Mouse (Mus musculus) hematopoietic stem cell, adult 5-6 weeks (primary cell): ENCODE measurements around the gene Lrp5. TPM values are rescaled to one million over a fixed set of nuclear protein-coding genes. Genes with fewer than 3 reads are reported as not detected.

Experiments used
- ATAC-seq, 2 experiments: fragments of 125-278 bp in 1 of 2; replicated peaks in 1 of 2; 2 replicates each; pipeline ENCODE4 v1.8.0; 2016 to 2017; ENCODE audit warnings: inconsistent platforms in 2 of 2, mild to moderate bottlenecking in 2 of 2, moderate number of reproducible peaks in 2 of 2, low read depth in 1 of 2, moderate TSS enrichment in 1 of 2; ENCODE audit not compliant: low FRiP score in 2 of 2, poor library complexity in 2 of 2, severe bottlenecking in 2 of 2, insufficient read depth in 1 of 2, low TSS enrichment in 1 of 2
- total RNA-seq: library from RNA; stranded (forward); fragments of 172-1452, 232-1000 nt; gene quantifications from 2 replicates; pipeline ENCODE4 v1.2.3, GENCODE M21; 2017

Gene Lrp5
- total RNA-seq, 1 experiment from 2014 or later, result 22.0 TPM

DNA sequence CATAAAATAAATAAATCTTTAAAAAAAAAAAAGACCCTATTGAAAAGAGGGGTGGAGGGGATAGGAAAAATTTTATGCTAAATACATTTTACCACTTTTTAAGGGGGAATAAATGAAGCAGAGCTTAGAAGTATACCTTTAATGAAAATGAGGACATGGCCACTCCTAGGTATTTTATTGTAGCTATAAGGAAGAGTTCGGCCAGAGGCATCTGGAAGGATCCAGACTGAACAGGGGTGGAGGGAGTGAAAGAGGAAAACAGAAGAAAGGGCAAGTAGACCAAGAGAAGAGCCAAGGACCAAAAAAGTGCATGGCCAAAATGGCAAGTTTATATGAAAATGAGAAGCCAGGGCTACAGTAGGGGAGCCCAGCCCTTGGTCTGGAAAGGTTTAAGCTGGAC lies 136.3 kb downstream of the Lrp5 start:
- ATAC-seq, result no peak

DNA sequence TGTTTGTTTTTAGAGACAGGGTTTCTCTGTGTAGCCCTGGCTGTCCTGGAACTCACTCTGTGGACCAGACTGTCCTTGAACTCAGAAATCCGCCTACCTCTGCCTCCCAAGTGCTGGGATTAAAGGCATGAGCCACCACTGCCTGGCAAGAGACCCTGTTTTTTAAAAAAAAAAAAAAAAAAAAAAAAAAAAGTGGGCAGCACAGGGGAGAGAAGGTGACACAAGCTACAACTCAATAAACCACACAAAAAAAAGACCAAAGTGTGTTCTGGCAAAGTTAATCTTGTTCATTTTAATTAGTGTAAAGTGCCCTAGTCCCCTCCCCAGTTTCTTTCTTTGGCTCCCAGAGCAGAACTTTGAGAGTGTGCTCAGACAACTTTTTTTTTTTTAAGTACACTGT lies 137.1 kb downstream of the Lrp5 start:
- no peak for ATAC-seq

- no peak for ATAC-seq
These were observed 138.1 kb downstream of the Lrp5 start for GRCm38 (mm10) chr19:3548311-3548710.

DNA sequence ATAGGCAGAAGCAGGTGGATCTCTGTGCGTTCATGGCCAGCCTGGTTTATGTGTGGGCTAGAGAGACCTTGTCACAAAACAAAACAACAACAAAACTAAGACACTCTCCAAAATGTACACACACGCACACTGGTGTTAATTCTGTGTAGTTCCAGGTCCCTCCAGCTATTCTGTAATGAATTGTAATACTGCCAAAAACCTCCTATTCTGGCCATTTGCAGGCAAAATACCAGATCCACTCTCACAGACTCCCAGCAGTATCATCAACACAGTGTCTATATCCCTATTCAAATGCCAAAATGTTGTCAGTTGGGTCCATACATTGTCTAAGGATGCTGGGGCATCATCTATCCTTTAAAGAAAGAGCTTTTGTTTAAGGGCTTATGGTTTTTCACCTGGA lies 141.4 kb downstream of the Lrp5 start:
- no peak for ATAC-seq

GRCm38 (mm10) chr19:3542591-3542990 lies 143.8 kb downstream of the Lrp5 start:
- no peak for ATAC-seq

GRCm38 (mm10) chr19:3540997-3541396 lies 145.4 kb downstream of the Lrp5 start:
- no peak for ATAC-seq

DNA sequence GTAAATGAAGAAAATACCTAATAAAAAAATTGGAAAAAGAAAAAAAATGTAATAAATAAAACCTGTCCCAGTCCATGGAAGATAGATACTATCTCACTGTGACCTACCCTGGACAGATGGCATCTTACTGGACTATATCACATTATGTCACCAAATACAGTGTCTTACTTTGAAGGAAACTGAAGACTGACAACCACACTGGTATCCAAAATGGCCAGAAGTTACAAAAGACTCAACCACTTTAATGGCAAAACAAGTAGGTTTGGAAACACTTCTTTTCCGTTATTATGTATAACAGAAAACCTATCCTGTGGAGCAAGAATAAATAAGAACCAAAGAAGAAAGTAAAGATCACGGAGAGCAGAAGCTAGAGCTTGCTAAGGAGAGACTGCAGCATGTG lies 146.1 kb downstream of the Lrp5 start:
- no peak; a peak in 1 of 4 replicates for ATAC-seq

- ATAC-seq, result no peak
These were observed 146.9 kb downstream of the Lrp5 start for GRCm38 (mm10) chr19:3539456-3539855.

GRCm38 (mm10) chr19:3537658-3538057 lies 148.7 kb downstream of the Lrp5 start:
- peak; percentile 37 to 48; a peak in 1 of 4 replicates for ATAC-seq

GRCm38 (mm10) chr19:3534945-3535344 lies 151.4 kb downstream of the Lrp5 start:
- ATAC-seq, result no peak

Other genes with a start within 250 kb of the Lrp5 start
- 119 and 126 TPM in 2 replicates for gene Ppp6r3, start 110.8 kb downstream of the Lrp5 start, total RNA-seq
- 4.6 and 6.1 TPM in 2 replicates for gene 1810055G02Rik, start 21.7 kb upstream of the Lrp5 start, total RNA-seq
- gene Kmt5b, start 80.9 kb upstream of the Lrp5 start, total RNA-seq, result 75.8 and 85.8 TPM in 2 replicates
- 54.7 and 61.2 TPM in 2 replicates for gene Chka, start 165.2 kb upstream of the Lrp5 start, total RNA-seq
- gene Tcirg1, start 220.6 kb upstream of the Lrp5 start, total RNA-seq, result 110 and 122 TPM in 2 replicates
- gene Ndufs8, start 226.2 kb upstream of the Lrp5 start, total RNA-seq, result 35.3 and 55.4 TPM in 2 replicates
- gene Aldh3b1, start 243.2 kb upstream of the Lrp5 start, total RNA-seq, result 6.6 and 12.6 TPM in 2 replicates
- gene Unc93b1, start 248.6 kb upstream of the Lrp5 start, total RNA-seq, result 79.6 and 90.4 TPM in 2 replicates